12 mouse cellular contexts compared by ENCODE assay signal in the genomic region with DNA sequence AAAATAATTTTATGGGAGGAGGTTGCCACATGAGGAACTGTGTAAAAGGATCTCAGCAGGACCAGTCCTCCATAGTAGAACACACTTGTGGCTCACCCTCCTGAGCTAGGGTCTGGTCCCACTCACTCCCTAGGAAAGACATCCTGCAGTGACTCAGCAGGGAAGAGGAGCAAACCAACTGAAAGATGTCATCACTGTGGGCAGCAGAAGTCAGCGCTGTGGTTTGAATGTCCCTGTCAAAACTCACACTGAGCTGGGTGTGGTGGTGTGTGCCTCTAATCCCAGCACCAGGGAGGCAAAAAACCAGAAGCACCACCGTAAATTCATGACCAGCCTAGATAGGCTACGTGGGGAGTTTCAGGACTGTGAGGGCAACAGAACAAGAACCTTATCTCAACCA.
"Had no signal": no experiment of that assay in that cellular context is flagged by ENCODE, and none has a peak within 500 bp of the region (broad histone marks: within the 10 kb centered on the region; RNA-seq: fewer than 3 reads in every experiment).

No protein-coding gene starts in this region.

- H3K27me3 ChIP-seq: limb, embryonic 12.5 days; lung, embryonic 15.5 days; midbrain, embryonic 15.5 days had no signal

- H3K9ac ChIP-seq: limb, embryonic 12.5 days; lung, embryonic 15.5 days; midbrain, embryonic 15.5 days had no signal

- H3K36me3 ChIP-seq: limb, embryonic 12.5 days; lung, embryonic 15.5 days; midbrain, embryonic 15.5 days had no signal

- H3K27ac ChIP-seq: limb, embryonic 12.5 days; lung, embryonic 15.5 days; midbrain, embryonic 15.5 days had no signal

- H3K9me3 ChIP-seq: limb, embryonic 12.5 days; lung, embryonic 15.5 days; midbrain, embryonic 15.5 days had no signal

- H3K4me1 ChIP-seq: midbrain, embryonic 15.5 days had no signal

- H3K4me3 ChIP-seq: limb, embryonic 12.5 days; lung, embryonic 15.5 days; midbrain, embryonic 15.5 days had no signal

- DNase-seq: kidney, adult 8-10 months; kidney, postnatal 25 days; layer of hippocampus, adult 9-11 months; layer of hippocampus, postnatal 36 days; lung, postnatal 14 days; right cerebral cortex, postnatal 25 days; thymus, postnatal 36 days had no signal

- ATAC-seq: intestine, postnatal 0 days; midbrain, embryonic 15.5 days had no signal

- H3K4me2 ChIP-seq: limb, embryonic 12.5 days; lung, embryonic 15.5 days; midbrain, embryonic 11.5 days; midbrain, embryonic 15.5 days had no signal
